Mouse (Mus musculus) heart, postnatal 0 days (tissue): Measurements from ENCODE around the gene Gm16513. TPM values are rescaled to one million over a fixed set of nuclear protein-coding genes. Genes with fewer than 3 reads are reported as not detected.
"Not testable (repeated sequence)": the region's sequence is repeated elsewhere in the genome, so short reads cannot be mapped to it uniquely, and the experiment has no call there.

ENCODE experiments used
- ATAC-seq: fragments of 200-750 bp; cut with Nextera tagmentation; 2 replicates; pipeline ENCODE4 v1.8.0; 2017; ENCODE audit warnings: low read depth, moderate number of reproducible peaks, moderate library complexity; ENCODE audit not compliant: insufficient read depth
- DNase-seq: peaks from one replicate; pipeline ENCODE4 v3.0.0-alpha.2; 2016; ENCODE audit warnings: low spot score
- H3K27ac ChIP-seq: fragments of 300-500 bp; sonication (generic); 2 replicates; pipeline ENCODE4 v1.5.1; 2014; ENCODE audit warnings: low read depth, mild to moderate bottlenecking
- H3K27me3 ChIP-seq: fragments of 300-500 bp; sonication (generic); 2 replicates; pipeline ENCODE4 v1.6.1; 2014; ENCODE audit warnings: low read length, mixed read lengths; ENCODE audit not compliant: control insufficient read depth, insufficient read depth
- H3K36me3 ChIP-seq: fragments of 300-500 bp; sonication (generic); replicated peaks from 2 replicates; pipeline ENCODE4 v1.6.1; 2014; ENCODE audit warnings: low read length, mixed read lengths; ENCODE audit not compliant: control insufficient read depth, insufficient read depth
- H3K4me1 ChIP-seq: fragments of 300-500 bp; sonication (generic); 2 replicates; pipeline ENCODE4 v1.6.1; 2014; ENCODE audit warnings: antibody characterized with exemption; ENCODE audit not compliant: control insufficient read depth, insufficient read depth
- H3K4me2 ChIP-seq: fragments of 300-500 bp; sonication (generic); 2 replicates; pipeline ENCODE4 v1.6.1; 2014; ENCODE audit warnings: low read depth, mild to moderate bottlenecking, low read length, moderate library complexity
- H3K4me3 ChIP-seq: fragments of 300-500 bp; sonication (generic); 2 replicates; pipeline ENCODE4 v1.5.1; 2014; ENCODE audit warnings: low read depth, low read length
- H3K9ac ChIP-seq: fragments of 300-500 bp; sonication (generic); replicated peaks from 2 replicates; pipeline ENCODE4 v1.6.1; 2014; ENCODE audit warnings: low read depth, low read length, mixed read lengths
- H3K9me3 ChIP-seq: fragments of 300-500 bp; sonication (generic); replicated peaks from 2 replicates; pipeline ENCODE4 v1.6.1; 2016; ENCODE audit warnings: low read length; ENCODE audit not compliant: control insufficient read depth
- WGBS: fragments of 180-500 bp; shearing (Covaris S2); extraction: QIAGEN DNeasy Blood & Tissue Kit; methylation state at CpG from one replicate; pipeline ENCODE4 v1.1.7; 2014; 5-methylcytosine and 5-hydroxymethylcytosine counted together
- polyA plus RNA-seq: library from polyadenylated mRNA; unstranded; fragments of >200 nt; fragmentation: Nextera tagmentation; extraction: Ambion mirVana; gene quantifications from 2 replicates; pipeline ENCODE4 v1.2.1, GENCODE M21; 2015
- total RNA-seq: library from RNA; depleted of rRNA; stranded (reverse); fragments of >200 nt; gene quantifications from 2 replicates; pipeline ENCODE4 v1.2.3, GENCODE M21; 2014; ENCODE audit warnings: low replicate concordance; rRNA removed

Gm16513 gene
- not detected in 2 replicates for total RNA-seq
- not detected in 2 replicates for polyA plus RNA-seq

GRCm38 (mm10) chr5:95182324-95182723 lies at the start of gene Gm16513:
Gene Gm16513, plus strand, starts transcription at chr5:95182624.
- not testable (repeated sequence) for H3K9me3 ChIP-seq, H3K27ac ChIP-seq, ATAC-seq, H3K4me2 ChIP-seq, H3K4me3 ChIP-seq, H3K4me1 ChIP-seq, DNase-seq, H3K36me3 ChIP-seq, H3K27me3 ChIP-seq, H3K9ac ChIP-seq
- no CpG with 5 or more reads among the region's 1 CpGs for WGBS

Other genes with a start within 250 kb of the Gm16513 start
- not detected in 2 replicates for gene Gm6367, start 194.0 kb upstream of the Gm16513 start, total RNA-seq
- gene Gm6367, start 194.0 kb upstream of the Gm16513 start, polyA plus RNA-seq: not detected in 2 replicates
- not detected in 2 replicates for gene Gm7942, start 75.7 kb upstream of the Gm16513 start, total RNA-seq
- not detected in 2 replicates for gene Gm7942, start 75.7 kb upstream of the Gm16513 start, polyA plus RNA-seq
- gene Gm10424, start 90.1 kb downstream of the Gm16513 start, total RNA-seq: not detected in 2 replicates
- not detected in 2 replicates for gene Gm10424, start 90.1 kb downstream of the Gm16513 start, polyA plus RNA-seq
- gene Gm3259, start 123.3 kb downstream of the Gm16513 start, total RNA-seq: not detected in 2 replicates
- gene Gm3259, start 123.3 kb downstream of the Gm16513 start, polyA plus RNA-seq: not detected in 2 replicates